Mouse (Mus musculus) embryo, embryonic 11.5 days (tissue): Measurements from ENCODE around the gene Nkx2-5.

ENCODE experiments used
- DNase-seq: peaks from one replicate; pipeline ENCODE4 v3.0.0-alpha.2; 2012; ENCODE audit warnings: low read depth, low spot score

Nkx2-5 gene

DNA sequence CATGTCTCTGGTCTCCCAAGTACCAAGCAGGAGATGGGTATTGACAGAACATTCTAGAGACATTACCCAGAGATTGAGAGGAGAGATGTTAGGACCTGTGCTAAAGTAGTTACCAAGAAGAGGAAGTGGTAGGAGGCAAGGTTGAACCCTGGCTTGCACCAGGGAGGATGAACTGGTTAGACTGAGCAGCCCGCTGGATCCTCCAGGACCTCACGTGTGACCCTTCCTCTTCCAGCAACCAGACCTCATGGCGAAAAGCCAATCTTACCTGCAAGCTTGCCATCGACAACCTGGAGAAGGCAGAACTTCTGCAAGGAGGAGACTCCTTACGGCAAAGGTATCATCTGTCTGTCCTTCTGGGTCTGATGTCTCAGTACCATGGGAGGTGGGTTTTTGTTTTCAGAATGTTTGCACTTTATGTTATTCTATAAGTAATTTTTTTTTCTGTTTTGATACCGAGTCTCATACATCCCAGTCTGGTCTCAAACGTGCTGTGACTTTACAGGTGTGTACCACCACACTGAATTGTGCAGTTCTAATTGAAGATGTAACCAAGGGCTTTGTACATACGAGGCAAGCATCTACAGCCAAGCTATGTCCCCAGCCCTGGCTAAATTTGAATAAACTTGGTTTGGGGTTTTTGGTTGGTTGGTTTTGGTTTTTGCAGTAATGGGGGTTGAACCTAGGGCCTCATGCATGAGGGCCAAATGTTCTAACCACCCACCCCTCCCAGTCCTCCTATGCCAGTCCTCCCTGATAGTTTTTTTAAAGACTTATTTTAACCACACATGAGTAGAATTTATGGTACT, 55.1 kb downstream of the Nkx2-5 start:
- DNase-seq, result no peak

DNA sequence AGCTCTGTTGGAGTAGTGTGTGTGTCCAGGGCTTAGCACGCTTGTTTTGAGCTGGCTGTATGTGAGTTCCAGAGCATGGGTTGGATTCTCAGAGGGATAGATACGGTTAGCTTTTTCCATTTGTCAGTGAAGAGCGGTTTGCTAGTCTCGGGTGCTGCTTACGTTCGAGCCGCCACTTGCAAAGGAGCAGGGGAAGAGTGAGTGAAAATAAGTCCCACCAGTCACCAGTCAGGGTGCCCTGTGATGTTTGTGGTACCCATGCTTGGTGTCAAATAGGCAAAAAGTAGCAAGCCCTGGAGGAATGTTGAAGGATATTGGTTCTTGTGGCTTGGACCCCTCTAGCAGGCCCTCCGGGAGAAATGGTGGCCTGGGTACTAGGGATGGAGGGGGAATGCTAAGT, 55.8 kb downstream of the Nkx2-5 start:
- no peak for DNase-seq
